Mouse (Mus musculus): ENCODE measurements around the gene Cbln3.

- TF ChIP-seq GATA1 (IDR thresholded peaks at IDR 0.05; ENCODE audit: borderline replicate concordance, low read length) (no peak), FLI1 (IDR thresholded peaks at IDR 0.05; ENCODE audit: low read length) (no peak)
Measured at GRCm38 (mm10) chr14:55850885-55851284, 33.3 kb downstream of the Cbln3 start.
